Mouse (Mus musculus): ENCODE data around the gene Atp1b1.

GRCm38 (mm10) chr1:164456065-164456464 lies 2.1 kb downstream of the Atp1b1 start:
- TF ChIP-seq CTCF (IDR thresholded peaks at IDR 0.05; ENCODE audit: low read depth) (no peak), EP300 (IDR thresholded peaks at IDR 0.05; ENCODE audit: low read depth) (no peak)
